In genomic region chr19:46848381-46849268, GRCm38 (mm10) we compare ENCODE assay signal across 12 mouse cellular contexts.
DNase-seq lines count a peak whose midpoint lies in the region; ATAC-seq and TF ChIP-seq lines count a peak whose summit lies in the region.
"Had no signal": no experiment of that assay in that cellular context is flagged by ENCODE, and none has a peak within 500 bp of the region (broad histone marks: within the 10 kb centered on the region; RNA-seq: fewer than 3 reads in every experiment).

No protein-coding gene starts in this region.

- peaks cover 19 to 32% of the 10 kb centered on the region in 2 experiments for H3K4me1 ChIP-seq in heart, embryonic 14.5 days (ENCODE audit: control insufficient read depth in 2 of 2, insufficient read depth in 2 of 2, low read length in 2 of 2)
- peaks cover 7% of the 10 kb centered on the region for H3K4me1 ChIP-seq in ES-Bruce4 (ENCODE audit: control insufficient read depth, insufficient read depth, low read length)
- peaks cover 15% of the 10 kb centered on the region for H3K4me1 ChIP-seq in embryonic facial prominence, embryonic 13.5 days
- peaks cover 8% of the 10 kb centered on the region for H3K4me1 ChIP-seq in cerebellum, adult 2 months (ENCODE audit: control insufficient read depth, insufficient read depth, low read length)

- no peak for TF ChIP-seq POLR2A in ES-Bruce4 (IDR thresholded peaks at IDR 0.05; ENCODE audit: insufficient read depth, low read length)
- no peak for TF ChIP-seq POLR2A in cerebellum, adult 2 months (IDR thresholded peaks at IDR 0.05; ENCODE audit: borderline replicate concordance, insufficient read depth, low read length)

- WGBS in heart, embryonic 14.5 days, result 19% methylated on average over 14 of the region's 14 CpGs
- 53% methylated on average over 14 of the region's 14 CpGs for WGBS in embryonic facial prominence, embryonic 13.5 days
- 64% methylated on average over 14 of the region's 14 CpGs for WGBS in cerebellum, adult 2 months

- H3K4me3 ChIP-seq in heart, embryonic 14.5 days (ENCODE audit: control insufficient read depth in 1 of 2, insufficient read depth in 1 of 2, low read depth in 1 of 2, low read length in 2 of 2), result peak overlapping the region in 1 of 2 experiments; percentile 15; a peak in 1 of 4 replicates
- no peak overlapping the region for H3K4me3 ChIP-seq in ES-Bruce4 (ENCODE audit: low read depth, low read length)
- no peak overlapping the region for H3K4me3 ChIP-seq in embryonic facial prominence, embryonic 13.5 days
- H3K4me3 ChIP-seq in cerebellum, adult 2 months (replicated peaks; ENCODE audit: insufficient read depth, low read depth, low read length), result no peak overlapping the region

- ATAC-seq in heart, embryonic 14.5 days (ENCODE audit: insufficient number of reproducible peaks, insufficient read depth, low FRiP score, low read depth), result no peak
- ATAC-seq in embryonic facial prominence, embryonic 13.5 days (ENCODE audit: insufficient number of reproducible peaks, insufficient read depth, low FRiP score, low TSS enrichment, low read depth), result no peak
- ATAC-seq in inflammation-experienced regulatory T-cells, adult 6 months, result no peak

- TF ChIP-seq CTCF in ES-Bruce4 (IDR thresholded peaks at IDR 0.05; ENCODE audit: low read depth, low read length), result no peak
- TF ChIP-seq CTCF in cerebellum, adult 2 months (IDR thresholded peaks at IDR 0.05; ENCODE audit: borderline replicate concordance, insufficient read depth, low read depth, low read length), result no peak

- H3K36me3 ChIP-seq in heart, embryonic 14.5 days (ENCODE audit: control insufficient read depth, insufficient read depth, low read length), result no peaks in the 10 kb centered on the region
- no peaks in the 10 kb centered on the region for H3K36me3 ChIP-seq in ES-Bruce4 (ENCODE audit: control insufficient read depth, insufficient read depth, low read length, poor library complexity, severe bottlenecking)
- no peaks in the 10 kb centered on the region for H3K36me3 ChIP-seq in embryonic facial prominence, embryonic 13.5 days

- no peaks in the 10 kb centered on the region for H3K9me3 ChIP-seq in heart, embryonic 14.5 days (ENCODE audit: control insufficient read depth, low read length)
- no peaks in the 10 kb centered on the region for H3K9me3 ChIP-seq in ES-Bruce4 (replicated peaks; ENCODE audit: control insufficient read depth, insufficient read depth, low read length, poor library complexity, severe bottlenecking)
- no peaks in the 10 kb centered on the region for H3K9me3 ChIP-seq in embryonic facial prominence, embryonic 13.5 days

- peak overlapping the region; percentile 55 for H3K9ac ChIP-seq in heart, embryonic 14.5 days (ENCODE audit: low read length)
- no peak overlapping the region for H3K9ac ChIP-seq in ES-Bruce4 (ENCODE audit: low read depth, poor library complexity, severe bottlenecking)
- H3K9ac ChIP-seq in embryonic facial prominence, embryonic 13.5 days, result no peak overlapping the region

- TF ChIP-seq EP300 in ES-Bruce4 (IDR thresholded peaks at IDR 0.05; ENCODE audit: insufficient read depth, low read depth, low read length), result no peak

- H3K27me3 ChIP-seq in heart, embryonic 14.5 days (ENCODE audit: control insufficient read depth, insufficient read depth, low read length), result no peaks in the 10 kb centered on the region
- no peaks in the 10 kb centered on the region for H3K27me3 ChIP-seq in ES-Bruce4 (ENCODE audit: control insufficient read depth, insufficient read depth, low read length, poor library complexity, severe bottlenecking)
- no peaks in the 10 kb centered on the region for H3K27me3 ChIP-seq in embryonic facial prominence, embryonic 13.5 days
- no peaks in the 10 kb centered on the region for H3K27me3 ChIP-seq in cerebellum, adult 2 months (ENCODE audit: control insufficient read depth, insufficient read depth, low read length)

- H3K27ac ChIP-seq in heart, embryonic 14.5 days (replicated peaks in 1 of 2; ENCODE audit: control insufficient read depth in 1 of 2, insufficient read depth in 1 of 2, low read depth in 2 of 2, low read length in 2 of 2), result peak overlapping the region; percentile 79
- H3K27ac ChIP-seq in ES-Bruce4 (ENCODE audit: insufficient read depth, low read length), result 0 out of 2 replicates have a peak overlapping the region, but pooled peaks have one; percentile 21
- H3K27ac ChIP-seq in embryonic facial prominence, embryonic 13.5 days, result peak overlapping the region; percentile 86
- no peak overlapping the region for H3K27ac ChIP-seq in cerebellum, adult 2 months (ENCODE audit: insufficient read depth, low read length)

- intact Hi-C loops in heart, postnatal 14 days (cut with DNase I), result no loop called here

- DNase-seq in heart, postnatal 14 days, result no peak
- DNase-seq in kidney, postnatal 10 days, result peak; percentile 35
- no peak for DNase-seq in urinary bladder, postnatal 10 days (ENCODE audit: low spot score)
- DNase-seq in cerebellum, adult 2 months, result no peak
- DNase-seq: adrenal gland, adult 2 months; layer of hippocampus, adult 9-11 months; lung, postnatal 4 days; right cerebral cortex, postnatal 14 days had no signal

- H3K4me2 ChIP-seq in heart, embryonic 14.5 days (ENCODE audit: low read length), result peak overlapping the region; percentile 48
- H3K4me2 ChIP-seq in embryonic facial prominence, embryonic 13.5 days, result no peak overlapping the region
